Mouse (Mus musculus): ENCODE data around the gene Cobl. TPM values are rescaled to one million over a fixed set of nuclear protein-coding genes. Genes with fewer than 3 reads are reported as not detected.

Gene Cobl
- 1.8 and 14.6 TPM in 2 replicates for polyA plus RNA-seq (2012; rRNA removed; ENCODE audit: low replicate concordance)

GRCm38 (mm10) chr11:12464181-12465162 lies at the start of gene Cobl:
Gene Cobl, minus strand, starts transcription at chr11:12464960.

